Mouse (Mus musculus) urinary bladder, postnatal 10 days (tissue): ENCODE measurements around the gene Mut.
A peak's percentile ranks its signal among the peaks of the same experiment; 100 is the strongest.

Source experiments
- DNase-seq: peaks from one replicate; pipeline ENCODE4 v3.0.0; 2022; ENCODE audit warnings: low spot score

Mut gene

GRCm38 (mm10) chr17:40934420-40935231, at the start of gene Mut, which contains the start of gene Cenpq:
Mut (plus strand) TSS chr17:40934685.
Cenpq (minus strand) TSS chr17:40935047.
- DNase-seq = peak; percentile 95

- DNase-seq = no peak
Measured at GRCm38 (mm10) chr17:40885155-40885554, 49.3 kb upstream of the Mut start.

GRCm38 (mm10) chr17:40887849-40888536, 46.5 kb upstream of the Mut start:
- no peak for DNase-seq

- DNase-seq = no peak
Measured at GRCm38 (mm10) chr17:40896863-40897262, 37.6 kb upstream of the Mut start.

- no peak for DNase-seq
Measured at GRCm38 (mm10) chr17:40899783-40900363, 34.6 kb upstream of the Mut start.

- no peak for DNase-seq
Measured at GRCm38 (mm10) chr17:40903345-40903744, 31.1 kb upstream of the Mut start.

- DNase-seq = no peak
Measured at GRCm38 (mm10) chr17:40904056-40904597, 30.4 kb upstream of the Mut start.

GRCm38 (mm10) chr17:40904721-40905154, 29.7 kb upstream of the Mut start:
- no peak for DNase-seq

GRCm38 (mm10) chr17:40914250-40914649, 20.2 kb upstream of the Mut start, which contains the start of gene Glyatl3:
Glyatl3 (minus strand) TSS chr17:40914350.
- no peak for DNase-seq

GRCm38 (mm10) chr17:40915499-40915898, 19.0 kb upstream of the Mut start:
- DNase-seq = no peak

GRCm38 (mm10) chr17:40933985-40934384, 500 bp upstream of the Mut start:
- DNase-seq = no peak

- DNase-seq = no peak
Measured at GRCm38 (mm10) chr17:40948518-40948917, 14.0 kb downstream of the Mut start.

GRCm38 (mm10) chr17:40977914-40978313, 43.4 kb downstream of the Mut start:
- DNase-seq = no peak

- DNase-seq = no peak
Measured at GRCm38 (mm10) chr17:40992102-40992501, 57.6 kb downstream of the Mut start.
